Mouse (Mus musculus) cerebellum, adult 2 months (tissue): ENCODE measurements around the gene Mrpl27.

Source experiments
- CTCF ChIP-seq: fragments of 200-500 bp; IDR thresholded peaks from 2 replicates; pipeline ENCODE4 v1.5.1; 2011; ENCODE audit warnings: low read depth, mild to moderate bottlenecking, control low read depth, low read length, moderate library complexity, borderline replicate concordance; ENCODE audit not compliant: insufficient read depth
- POLR2A ChIP-seq: fragments of 200-500 bp; IDR thresholded peaks from 2 replicates; pipeline ENCODE4 v1.6.1; 2011; ENCODE audit warnings: low read length, control low read depth, borderline replicate concordance; ENCODE audit not compliant: insufficient read depth

DNA sequence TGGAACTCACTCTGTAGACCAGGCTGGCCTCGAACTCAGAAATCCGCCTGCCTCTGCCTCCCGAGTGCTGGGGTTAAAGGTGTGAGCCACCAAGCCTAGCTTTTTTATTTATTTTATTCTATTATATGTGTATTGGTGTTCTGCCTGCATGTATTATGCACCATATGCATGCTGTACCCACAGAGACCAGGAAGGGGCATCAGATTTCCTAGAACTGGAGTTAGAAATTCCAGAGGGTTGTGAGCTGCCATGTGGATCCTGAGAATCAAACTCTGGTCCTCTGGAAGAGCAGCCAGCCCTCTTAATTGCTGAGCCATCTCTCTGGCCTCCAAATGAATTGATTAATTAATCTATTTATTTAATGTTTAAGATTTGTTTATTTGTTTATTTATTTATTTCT lies 45.8 kb downstream of the Mrpl27 start:
- TF ChIP-seq POLR2A, result no peak
- no peak for TF ChIP-seq CTCF
